Mouse (Mus musculus): ENCODE measurements at regions not wholly inside any gene's neighbourhood (a gene's known extent, or its start where the extent isn't known, plus 50 kb on each side); places are given as distances from the start of the nearest gene placed in this dataset.

DNA sequence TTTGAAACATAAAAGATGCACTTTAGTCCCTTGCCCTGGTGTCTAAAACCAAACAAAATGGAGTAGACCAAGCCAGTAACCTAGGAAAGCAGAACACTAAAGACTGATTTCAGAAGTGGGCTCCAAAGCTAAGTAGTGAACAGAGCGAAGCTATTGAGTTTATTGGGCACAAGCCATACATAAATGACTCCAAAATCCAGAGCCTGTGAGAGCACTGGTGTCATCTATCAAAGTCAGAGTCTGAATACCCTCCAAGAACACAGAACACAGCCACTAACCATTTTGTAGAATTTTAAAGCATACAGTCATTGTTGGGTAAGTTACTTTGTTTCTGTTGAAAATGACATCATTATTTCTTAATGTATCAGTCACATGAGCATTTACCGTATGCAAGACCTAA, 175.0 kb upstream of the Lrig3 start:
- ATAC-seq (ENCODE audit: low TSS enrichment): no peak

DNA sequence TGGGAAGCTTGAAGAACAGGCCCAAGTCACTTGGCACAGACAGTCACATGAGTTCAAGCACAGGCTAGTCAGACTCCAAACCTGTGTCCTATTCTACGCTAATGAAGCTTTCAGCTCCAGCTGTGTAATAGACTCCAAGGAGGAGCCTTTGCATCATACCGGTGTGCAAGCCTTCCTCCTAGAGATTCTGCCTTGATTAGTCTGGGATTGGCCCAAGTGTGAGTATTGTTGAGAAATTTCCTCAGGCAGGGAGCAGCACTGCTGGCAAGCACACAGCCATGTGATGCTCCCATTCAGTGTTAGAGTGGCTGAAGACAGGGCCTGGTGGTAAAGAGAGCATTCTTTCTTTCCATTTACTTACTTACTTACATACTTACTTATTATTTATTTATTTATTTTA, 171.5 kb upstream of the Lrig3 start:
- ATAC-seq (ENCODE audit: low TSS enrichment): no peak

- ATAC-seq (ENCODE audit: low TSS enrichment): no peak
Observed at GRCm38 (mm10) chr10:125795323-125795722, 170.6 kb upstream of the Lrig3 start.

DNA sequence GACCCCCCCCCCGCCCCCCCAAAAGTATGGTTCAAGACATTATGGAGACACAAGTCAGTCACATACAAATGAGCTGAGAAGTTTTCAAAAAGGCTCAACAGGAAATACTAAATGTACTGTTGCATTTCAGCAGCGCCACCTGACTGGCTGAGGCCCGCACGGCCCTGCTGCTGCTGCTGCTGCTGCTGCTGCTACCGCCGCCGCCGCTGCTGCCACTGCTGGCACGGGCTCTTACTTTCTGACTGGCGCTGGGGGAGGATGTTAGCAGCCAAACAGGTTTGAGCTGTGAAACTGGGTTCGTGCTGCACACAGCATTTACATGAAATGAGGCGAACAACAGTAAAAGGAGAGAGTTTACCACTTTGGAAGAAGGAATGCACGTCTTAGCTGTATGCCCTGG, 167.3 kb upstream of the Lrig3 start:
- peak; percentile 52; the same call in 1 of the 2 replicates for ATAC-seq (ENCODE audit: low TSS enrichment)

GRCm38 (mm10) chr10:125800572-125801114, 165.3 kb upstream of the Lrig3 start:
- ATAC-seq (ENCODE audit: low TSS enrichment): no peak

DNA sequence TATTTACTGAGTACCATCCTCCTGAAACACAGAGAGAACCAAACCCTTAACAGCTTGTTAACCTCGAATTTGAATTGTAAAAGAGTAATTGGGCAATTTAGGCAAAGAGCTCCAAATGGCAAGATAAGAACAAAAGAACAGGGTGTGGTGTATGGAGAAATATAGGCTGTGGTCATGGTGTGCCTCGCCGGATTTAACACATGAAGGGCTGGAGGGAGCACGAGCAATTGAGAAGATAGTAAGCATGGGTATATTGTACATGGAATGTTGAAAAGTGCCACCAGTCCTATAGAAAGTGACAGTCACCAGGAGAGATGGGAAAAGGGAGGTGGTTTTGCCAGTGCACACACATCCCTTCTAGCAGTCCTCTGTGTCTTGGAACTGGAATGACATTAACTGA, 164.5 kb upstream of the Lrig3 start:
- ATAC-seq (ENCODE audit: low TSS enrichment): no peak

DNA sequence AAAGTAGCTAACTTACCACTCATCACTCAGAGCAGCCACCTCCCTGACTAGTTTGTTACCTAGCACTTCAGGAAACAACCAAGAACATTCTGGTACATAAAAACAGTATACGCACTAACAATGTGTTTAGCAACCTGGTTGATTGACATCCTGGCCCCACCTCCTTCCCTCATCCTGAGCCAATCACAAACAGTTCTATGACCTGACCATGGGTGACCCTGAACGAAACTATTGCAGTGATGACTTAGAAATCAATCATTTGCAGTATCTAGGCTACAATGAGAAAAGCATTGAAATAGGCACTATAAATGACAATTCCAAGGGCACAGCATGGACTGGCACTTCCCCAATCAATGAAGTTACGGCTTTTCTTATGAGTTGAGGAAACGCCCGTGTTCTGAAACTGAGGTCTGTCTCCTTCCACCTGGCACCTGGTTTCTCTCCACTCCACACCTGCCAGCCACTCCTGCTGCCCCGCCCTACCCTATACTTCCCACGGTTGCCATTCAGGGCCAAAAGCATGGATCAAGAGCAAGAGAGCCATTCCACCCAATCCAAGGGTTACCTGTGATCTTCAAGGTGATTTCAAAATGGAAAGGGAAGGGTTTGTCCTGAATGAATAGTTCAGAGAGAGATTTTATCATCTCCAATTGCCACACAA, 162.9 kb upstream of the Lrig3 start:
- ATAC-seq (ENCODE audit: low TSS enrichment): no peak

DNA sequence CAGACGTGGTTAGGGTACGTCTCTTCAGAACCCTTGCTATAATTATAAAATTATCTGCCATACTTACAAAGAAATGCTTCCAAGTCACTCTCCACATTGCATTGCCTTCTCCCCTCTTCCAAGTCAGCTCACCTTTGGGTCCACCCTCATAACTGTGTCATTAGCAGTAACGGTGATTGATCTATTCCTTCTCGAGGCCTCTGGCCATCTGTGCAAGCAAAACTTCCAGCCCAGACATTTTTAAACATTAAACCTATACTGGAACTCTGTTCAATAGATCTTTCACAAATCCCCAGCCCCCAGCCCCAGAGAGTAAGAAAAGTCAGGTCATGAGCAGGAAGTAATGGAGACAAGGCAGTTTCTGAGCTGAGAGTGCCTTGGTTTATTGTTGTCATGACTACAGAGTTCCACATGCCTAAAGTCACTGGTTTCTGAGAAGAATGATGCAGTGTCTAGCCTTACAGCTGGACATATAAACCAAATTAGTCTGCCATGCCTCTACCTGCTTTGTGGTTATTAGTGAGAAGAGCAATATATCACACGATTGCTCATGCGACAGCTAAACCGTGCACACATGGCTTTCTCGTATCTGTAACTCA, 156.1 kb upstream of the Lrig3 start:
- ATAC-seq (ENCODE audit: low TSS enrichment): no peak

DNA sequence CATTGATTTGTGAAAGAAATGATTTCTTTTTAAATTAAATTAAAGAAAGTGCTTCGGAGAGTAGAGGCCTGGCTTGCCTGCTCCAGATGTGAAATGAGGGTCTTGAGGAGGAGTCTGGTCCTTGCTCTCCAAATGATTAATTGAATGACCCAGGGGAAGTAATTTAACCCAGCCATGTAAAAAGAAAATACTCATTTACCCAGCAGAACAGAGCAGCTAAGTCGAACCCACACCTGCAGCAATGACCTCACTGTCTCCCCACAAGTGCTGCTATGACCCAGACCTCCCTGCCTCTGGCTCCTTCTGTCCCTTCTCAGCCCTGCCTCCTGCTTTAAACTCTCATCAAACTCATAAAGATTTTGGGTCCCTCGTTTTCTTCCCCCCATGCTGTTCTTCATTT, 155.4 kb upstream of the Lrig3 start:
- no peak for ATAC-seq (ENCODE audit: low TSS enrichment)

- ATAC-seq (ENCODE audit: low TSS enrichment): no peak
Observed at GRCm38 (mm10) chr10:125814191-125814887, 151.6 kb upstream of the Lrig3 start.

DNA sequence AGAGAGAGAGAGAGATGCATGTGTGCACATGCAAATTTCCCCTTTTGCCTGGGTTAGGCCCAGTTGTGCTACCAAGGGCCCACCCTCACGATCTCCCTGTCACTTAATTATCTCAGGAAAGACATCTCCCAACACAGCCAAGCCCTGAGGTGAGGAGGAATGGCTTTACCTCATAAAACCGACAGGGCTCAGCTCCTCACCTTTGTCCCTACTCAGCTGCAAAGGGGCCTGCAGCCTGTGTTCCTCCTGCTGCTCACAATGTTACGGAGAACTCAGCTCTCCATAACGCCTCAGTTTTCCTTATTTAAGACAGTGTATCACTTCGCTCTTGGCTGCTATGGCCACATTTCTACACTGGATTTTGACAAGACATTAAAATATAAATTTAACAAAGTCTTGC, 133.8 kb upstream of the Lrig3 start:
- ATAC-seq (ENCODE audit: low TSS enrichment): no peak

GRCm38 (mm10) chr10:125832764-125833163, 133.2 kb upstream of the Lrig3 start:
- no peak for ATAC-seq (ENCODE audit: low TSS enrichment)

DNA sequence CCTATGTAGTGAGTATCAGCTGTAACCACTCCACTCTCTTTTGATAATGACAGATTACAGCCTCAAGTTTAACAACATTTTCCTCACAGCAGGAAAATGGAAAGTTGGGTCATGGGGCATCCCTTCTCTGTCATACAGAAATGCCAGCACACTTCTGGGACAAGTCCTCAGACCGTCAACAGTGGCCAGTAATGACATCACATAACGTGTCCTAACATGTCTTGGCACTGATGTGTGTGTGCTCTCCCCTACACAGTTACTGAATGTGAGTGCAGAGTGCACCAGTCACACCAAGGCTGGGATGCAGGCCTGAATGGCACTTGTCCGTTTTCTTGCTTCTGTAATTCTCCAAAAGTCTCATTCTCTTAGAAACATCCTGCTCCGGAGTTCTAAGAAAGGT, 132.0 kb upstream of the Lrig3 start:
- ATAC-seq (ENCODE audit: low TSS enrichment): no peak

DNA sequence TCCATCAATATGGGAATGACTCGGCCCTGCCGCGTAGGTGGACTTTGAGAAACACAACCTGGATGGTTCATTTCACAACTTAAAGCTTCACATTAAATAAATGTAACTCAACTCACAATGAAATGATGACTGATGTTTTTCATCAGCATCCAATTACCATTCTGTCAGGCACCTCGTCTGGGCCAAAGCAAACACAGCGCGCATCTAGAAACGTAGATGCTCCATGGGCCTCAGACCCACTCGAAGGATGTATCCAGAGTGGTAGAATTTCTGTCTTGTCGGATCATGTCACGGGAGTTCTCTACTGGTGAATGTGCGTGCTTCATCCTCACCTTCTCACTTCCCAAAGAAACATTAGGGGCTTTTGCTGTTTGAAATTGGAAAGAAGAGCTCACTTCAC, 127.0 kb upstream of the Lrig3 start:
- ATAC-seq (ENCODE audit: low TSS enrichment): no peak

GRCm38 (mm10) chr10:125839621-125840141, 126.3 kb upstream of the Lrig3 start:
- peak; percentile 96 for ATAC-seq (ENCODE audit: low TSS enrichment)

- ATAC-seq (ENCODE audit: low TSS enrichment): peak; percentile 42
Observed at GRCm38 (mm10) chr10:125840388-125840787, 125.6 kb upstream of the Lrig3 start.

GRCm38 (mm10) chr10:125844336-125844865, 121.6 kb upstream of the Lrig3 start:
- no peak for ATAC-seq (ENCODE audit: low TSS enrichment)

GRCm38 (mm10) chr10:125845014-125845514, 120.9 kb upstream of the Lrig3 start:
- no peak for ATAC-seq (ENCODE audit: low TSS enrichment)

DNA sequence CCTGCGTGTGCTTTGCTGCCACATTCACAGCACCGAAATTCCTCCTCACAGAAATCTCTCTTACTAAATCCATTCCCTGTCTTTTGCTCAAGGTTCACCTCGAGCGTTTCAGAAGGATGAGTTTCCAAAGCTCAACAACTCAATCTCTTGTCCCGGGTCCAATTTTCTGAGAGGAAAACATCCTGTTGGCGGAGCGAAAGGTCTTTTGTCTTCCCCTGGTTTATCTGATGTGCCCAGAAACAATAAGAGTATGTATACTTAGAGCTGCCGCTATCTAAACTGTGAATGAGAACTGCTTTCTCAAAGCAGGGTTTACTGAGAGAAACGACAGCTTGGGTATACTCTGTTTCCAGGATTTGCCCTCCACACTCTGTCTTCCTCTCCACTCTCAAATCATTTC, 115.6 kb upstream of the Lrig3 start:
- ATAC-seq (ENCODE audit: low TSS enrichment): no peak

GRCm38 (mm10) chr10:125861734-125862133, 104.2 kb upstream of the Lrig3 start:
- no peak for ATAC-seq (ENCODE audit: low TSS enrichment)

DNA sequence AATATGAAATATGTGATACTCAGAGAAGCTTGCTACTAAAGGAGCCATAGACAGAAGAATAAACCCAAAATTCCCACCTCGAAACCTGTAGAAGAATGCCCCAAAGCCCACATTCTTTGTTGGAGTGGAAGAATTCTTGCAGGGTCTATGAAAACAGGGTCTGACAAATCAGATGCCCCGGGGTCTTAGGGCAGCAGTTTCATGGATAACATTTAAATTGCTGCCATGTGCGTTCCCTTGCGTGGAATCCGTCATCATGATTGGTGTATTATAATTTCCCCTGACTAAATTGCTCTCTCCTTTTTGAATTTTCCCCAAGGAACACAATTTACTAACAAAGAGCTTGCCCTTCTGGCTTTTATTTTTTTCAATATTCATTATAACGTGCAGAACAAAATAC, 99.6 kb upstream of the Lrig3 start:
- no peak for ATAC-seq (ENCODE audit: low TSS enrichment)

GRCm38 (mm10) chr10:125884563-125884962, 81.4 kb upstream of the Lrig3 start:
- ATAC-seq (ENCODE audit: low TSS enrichment): 0 out of 2 replicates have a peak, but pooled peaks have one; percentile 44

Measured in frontal cortex, adult (tissue).